Mouse (Mus musculus) spleen, adult 18-20 months (tissue): ENCODE results near the gene Gm17655.
"Not testable (repeated sequence)": the region's sequence is repeated elsewhere in the genome, so short reads cannot be mapped to it uniquely, and the experiment has no call there.

ENCODE experiments used
- DNase-seq, 2 experiments: peaks; one replicate each; pipeline ENCODE4 v3.0.0; 2022; ENCODE audit warnings: mixed read lengths in 2 of 2

The Gm17655 gene

GRCm38 (mm10) chr5:110072413-110072812 lies at the start of gene Gm17655:
TSS of gene Gm17655 (minus strand) at chr5:110072513.
- not testable (repeated sequence) for DNase-seq

GRCm38 (mm10) chr5:110109991-110110441 lies 37.7 kb upstream of the Gm17655 start, which contains the start of gene Zfp605:
TSS of gene Zfp605 (plus strand) at chr5:110110092.
- peak; percentile 73 to 81 for DNase-seq

- DNase-seq = no peak
Measured at GRCm38 (mm10) chr5:110108305-110108628, 36.0 kb upstream of the Gm17655 start.

- peak; percentile 88 to 89 for DNase-seq
Measured at GRCm38 (mm10) chr5:110107581-110108304, 35.4 kb upstream of the Gm17655 start, which contains the start of gene Gtpbp6. TSS of gene Gtpbp6 (minus strand) at chr5:110108197.

DNA sequence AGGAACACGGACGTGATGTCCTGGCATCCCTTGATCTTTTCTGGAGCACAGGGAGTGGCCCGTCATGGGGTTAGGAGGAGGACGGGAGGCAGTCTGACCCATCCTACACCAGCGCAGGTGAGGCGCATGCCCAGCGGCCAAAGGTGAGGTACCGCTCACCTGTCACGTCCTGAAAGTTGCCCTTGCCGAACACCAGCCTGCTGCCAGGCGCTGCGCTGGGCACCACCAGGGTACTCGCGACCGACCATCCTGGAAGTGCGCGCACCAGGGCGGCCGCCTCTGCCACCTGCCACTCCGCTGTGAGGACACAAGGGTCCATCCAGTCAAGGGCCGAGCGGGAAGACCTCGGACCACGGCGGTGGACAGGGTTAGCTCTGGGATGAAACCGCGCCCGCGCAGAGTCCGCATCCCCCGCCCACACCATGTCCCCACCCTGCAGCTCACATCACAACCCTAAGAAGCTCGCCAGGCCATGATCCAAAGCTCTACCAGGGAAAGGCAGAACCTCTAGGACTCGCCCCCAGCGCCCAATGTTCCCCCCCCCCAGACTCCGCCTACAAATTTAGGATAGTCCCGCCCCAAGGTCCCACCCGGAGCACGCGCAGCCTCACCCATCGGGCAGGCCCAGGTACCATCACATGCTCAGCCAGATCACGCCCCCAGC lies 34.7 kb upstream of the Gm17655 start:
- DNase-seq = peak in 1 of 2 experiments; percentile 37

GRCm38 (mm10) chr5:110106140-110106871 lies 34.0 kb upstream of the Gm17655 start:
- no peak for DNase-seq

- DNase-seq = no peak
Measured at GRCm38 (mm10) chr5:110104616-110105380, 32.5 kb upstream of the Gm17655 start.

- no peak for DNase-seq
Measured at GRCm38 (mm10) chr5:110103901-110104615, 31.7 kb upstream of the Gm17655 start.

DNA sequence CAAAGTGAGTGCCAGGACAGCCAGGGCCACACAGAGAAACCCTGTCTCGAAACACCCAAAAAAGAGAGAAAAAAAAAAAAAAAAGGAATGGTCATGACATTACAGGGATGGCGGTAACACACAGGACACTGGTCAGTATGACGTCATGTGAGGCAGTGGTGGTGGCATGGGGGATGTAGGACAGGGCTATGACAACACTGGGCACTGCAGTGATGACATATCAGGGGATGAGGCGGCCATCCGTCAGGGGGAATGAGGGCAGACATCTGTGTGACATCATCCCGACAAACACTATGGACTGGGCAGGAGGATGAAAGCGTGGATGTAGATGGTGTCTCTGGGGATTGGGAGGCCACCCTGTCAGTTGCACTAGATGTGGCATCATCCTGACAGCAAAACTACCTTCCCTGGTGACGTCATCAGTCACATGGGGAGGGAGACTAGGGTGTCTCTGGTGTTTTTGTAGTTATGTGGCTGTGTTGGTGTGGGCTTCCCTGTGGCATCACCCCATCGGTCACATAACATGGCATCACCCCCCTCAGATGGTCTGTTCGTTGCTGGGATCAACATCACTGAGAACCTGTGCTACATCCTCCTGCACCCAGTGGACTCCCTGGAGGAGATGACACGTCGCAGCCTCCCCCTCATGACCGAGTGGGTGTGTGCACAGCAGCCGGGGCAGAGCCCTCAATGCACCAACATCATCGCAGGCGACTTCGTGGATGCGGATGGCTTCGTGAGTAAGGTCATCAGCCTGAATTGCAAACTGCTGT lies 30.7 kb upstream of the Gm17655 start:
- no peak for DNase-seq

DNA sequence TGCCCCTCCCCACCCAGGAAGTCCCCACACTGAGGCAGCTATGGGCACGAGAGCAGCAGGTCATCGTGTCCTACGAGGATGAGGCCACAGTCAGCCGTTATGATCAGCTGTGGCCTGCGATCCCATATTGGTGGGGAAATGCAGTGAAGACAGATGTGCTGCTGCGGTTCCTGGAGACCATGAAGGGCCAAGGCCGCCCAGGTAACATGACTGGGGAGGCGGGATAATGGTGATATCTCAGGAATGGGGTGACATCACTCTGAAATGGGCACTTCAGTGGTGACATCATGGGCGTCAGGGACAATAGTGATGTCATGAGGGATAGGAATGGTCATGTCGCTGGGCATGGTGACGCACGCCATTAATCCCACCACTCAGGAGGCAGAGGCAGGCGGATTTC lies 30.1 kb upstream of the Gm17655 start:
- no peak for DNase-seq

- peak; percentile 32 to 39 for DNase-seq
Measured at GRCm38 (mm10) chr5:110101716-110102347, 29.5 kb upstream of the Gm17655 start.

DNA sequence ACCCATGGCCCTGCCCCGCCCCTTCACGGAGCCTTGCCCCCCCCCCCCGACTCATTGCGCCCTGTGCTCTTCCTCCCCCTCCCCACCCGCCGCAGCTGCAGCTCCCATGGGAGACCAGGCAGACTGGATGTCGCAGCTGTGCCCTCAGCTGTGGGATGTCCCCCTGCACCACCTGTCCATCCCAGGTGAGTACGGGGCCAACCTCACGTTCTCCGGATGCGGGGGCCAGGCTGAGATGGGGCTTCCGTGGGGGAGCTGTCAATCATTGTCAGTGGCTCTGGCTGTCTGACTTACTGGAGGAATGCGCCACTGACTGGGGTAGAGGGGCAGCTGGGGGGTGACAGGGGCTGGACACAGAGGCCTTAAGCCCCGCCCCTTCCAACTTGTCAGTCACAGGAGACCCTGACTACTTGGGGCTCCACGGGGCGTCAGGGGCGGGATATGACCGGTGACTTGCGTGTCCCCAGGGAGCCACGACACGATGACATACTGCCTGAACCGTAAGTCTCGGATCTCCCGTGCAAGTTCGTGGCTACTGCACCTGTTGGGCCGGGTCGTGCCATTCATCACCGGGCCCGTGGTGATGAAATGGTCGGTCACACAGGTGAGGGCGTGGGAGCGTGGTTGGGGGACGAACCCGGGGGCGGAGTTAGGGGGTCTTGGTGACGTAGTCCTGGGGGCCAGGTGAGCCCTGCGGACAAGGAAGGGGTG lies 28.8 kb upstream of the Gm17655 start:
- DNase-seq = peak; percentile 28 to 39

DNA sequence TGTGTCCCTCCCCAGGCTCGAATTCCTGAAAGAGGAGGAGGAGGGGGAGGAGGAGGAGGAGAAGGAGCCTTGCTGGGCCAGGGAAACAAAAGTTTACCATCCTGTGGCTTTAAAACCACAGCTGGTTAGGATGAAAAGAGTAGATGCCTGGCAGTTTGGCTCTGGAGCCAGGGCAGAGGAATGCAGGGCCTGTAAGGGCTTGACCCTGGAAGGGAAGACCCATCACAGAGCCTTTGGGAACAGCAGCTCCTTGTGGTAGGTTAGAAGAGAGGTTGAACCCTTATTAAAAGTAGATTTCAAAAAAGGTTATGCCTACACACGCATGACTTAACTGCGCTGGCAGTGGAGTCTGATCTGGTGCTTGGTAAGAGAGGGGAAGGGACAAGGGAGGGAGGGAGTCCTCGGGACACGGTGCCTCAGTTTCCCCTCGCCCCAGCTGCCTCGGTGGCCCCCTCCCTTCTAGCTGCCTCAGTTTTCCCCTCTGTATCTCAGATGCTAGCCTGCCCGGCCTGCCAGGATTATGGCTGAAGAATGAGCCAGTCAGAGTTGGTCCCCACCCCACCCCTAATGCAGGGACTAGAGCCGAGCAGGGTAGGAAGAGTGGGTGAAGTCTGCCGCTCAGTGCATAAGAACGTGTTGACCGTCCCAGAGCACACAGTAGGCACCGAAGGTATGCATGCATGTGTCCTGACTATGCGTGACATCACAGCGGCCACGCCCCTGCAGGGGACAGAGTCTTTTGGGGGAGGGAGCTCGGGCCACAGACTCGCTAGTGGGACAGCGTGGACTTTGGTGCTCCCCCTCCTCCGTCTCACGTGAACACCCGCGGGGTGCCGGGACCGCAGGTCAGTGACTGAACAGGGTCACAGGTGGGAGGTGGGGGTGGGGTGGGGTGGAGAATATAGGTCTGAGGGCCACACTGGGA lies 27.6 kb upstream of the Gm17655 start, which contains the start of gene Plcxd1:
Plcxd1 (plus strand) TSS at position 314 of the 925 bp plus-strand sequence.
- no peak for DNase-seq

DNA sequence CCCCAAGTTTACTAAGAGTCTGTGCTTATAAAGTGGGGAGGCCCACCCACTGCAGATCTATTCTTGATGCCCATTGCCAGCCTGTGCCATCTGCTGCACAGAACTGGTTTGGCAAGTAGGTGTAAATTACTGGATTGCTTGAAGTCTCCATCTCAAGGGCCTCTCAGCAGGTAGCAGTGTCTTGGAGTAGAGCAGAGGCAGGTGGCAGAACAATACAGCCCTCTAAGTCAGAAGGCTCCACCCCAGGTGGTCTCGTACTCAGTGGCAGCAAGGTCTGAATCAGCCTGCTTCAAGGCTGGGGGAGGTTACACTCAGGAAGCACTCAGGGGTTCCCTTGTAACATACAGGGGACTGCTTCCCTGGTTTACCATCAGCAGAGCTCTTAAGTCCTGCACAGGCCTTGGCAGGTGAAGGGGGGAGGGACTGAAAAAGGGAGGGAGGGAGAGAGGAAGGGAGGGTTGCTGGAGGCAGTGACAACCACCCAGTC lies 26.7 kb upstream of the Gm17655 start:
- no peak for DNase-seq

DNA sequence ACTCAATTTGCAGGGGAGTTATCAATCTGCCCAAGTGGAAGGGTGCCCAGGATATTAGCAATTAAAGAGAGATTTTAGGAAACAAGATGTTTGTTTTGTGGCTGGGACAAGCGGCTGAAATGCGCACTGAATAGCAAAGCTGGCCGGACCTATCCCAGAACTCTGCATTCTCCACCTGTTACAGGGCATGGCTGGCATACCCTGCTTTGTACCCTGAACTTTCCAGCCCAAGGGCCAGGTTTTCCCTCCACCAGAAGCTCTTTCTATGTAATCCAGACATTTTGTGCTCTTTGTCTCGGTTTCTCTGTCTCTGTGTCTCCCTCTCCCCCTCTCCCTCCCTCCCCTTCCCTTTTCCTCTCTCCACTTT lies 22.5 kb upstream of the Gm17655 start:
- no peak for DNase-seq

DNA sequence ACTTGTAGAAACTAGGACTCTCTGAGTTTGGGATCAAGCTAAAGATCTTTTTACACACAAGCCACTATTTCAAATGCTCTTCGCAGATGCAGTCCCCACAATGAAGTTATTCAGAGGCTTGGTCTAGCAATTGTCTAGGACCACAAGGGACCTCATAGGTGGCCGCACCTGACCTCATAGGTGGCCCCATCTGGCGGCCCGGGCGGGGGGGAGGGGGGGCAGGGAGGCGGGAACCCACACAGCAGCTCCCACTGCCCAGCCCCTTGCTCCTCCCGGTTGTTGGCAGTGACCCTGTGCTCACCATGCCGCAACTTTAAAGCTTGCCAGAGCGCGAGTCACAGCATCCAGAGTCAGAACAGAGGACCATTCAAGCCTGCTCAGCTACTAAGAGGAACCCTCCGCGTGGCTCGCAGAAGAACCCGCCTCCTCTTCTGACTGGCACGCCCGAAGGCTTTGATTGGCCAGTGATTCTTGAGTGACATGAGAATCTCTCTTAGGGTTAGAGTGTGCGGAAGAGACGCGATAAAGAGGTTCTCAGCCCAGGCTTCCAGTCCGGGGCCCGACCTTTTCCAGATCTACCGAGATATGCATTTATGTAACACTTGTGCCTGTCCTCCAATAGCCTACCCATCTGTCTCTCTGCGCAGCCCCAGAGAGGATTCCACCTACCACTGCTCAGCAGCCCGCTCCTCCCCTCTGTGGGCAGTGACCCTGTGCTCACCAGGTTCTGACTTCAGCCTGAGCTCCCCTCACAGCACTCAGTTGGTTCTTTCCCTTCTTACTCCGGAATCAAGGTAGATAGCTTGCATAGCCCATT lies 21.9 kb upstream of the Gm17655 start, which contains the start of gene Gm35315:
Gm35315 (minus strand) TSS at position 391 of the 817 bp plus-strand sequence.
- peak; percentile 77 to 79 for DNase-seq

GRCm38 (mm10) chr5:110091546-110091945 lies 19.2 kb upstream of the Gm17655 start:
- no peak for DNase-seq
